Mouse (Mus musculus): ENCODE measurements at regions not wholly inside any gene's neighbourhood (a gene's known extent, or its start where the extent isn't known, plus 50 kb on each side); places are given as distances from the start of the nearest gene placed in this dataset.
A peak's percentile ranks its signal among the peaks of the same experiment; 100 is the strongest.

GRCm38 (mm10) chr13:83728421-83729010, 224.7 kb downstream of the Mef2c start:
- Histone ChIP-seq H3K4me1 (ENCODE audit: control insufficient read depth, insufficient read depth, low read length) (no peaks in the 10 kb centered on the region), H3K9me3 (replicated peaks; ENCODE audit: control insufficient read depth, low read length, poor library complexity, severe bottlenecking) (no peaks in the 10 kb centered on the region), H3K27ac (ENCODE audit: low read length) (peak overlapping the region; percentile 100), H3K4me2 (ENCODE audit: low read length) (peak overlapping the region; percentile 71), H3K4me3 (ENCODE audit: low read depth, low read length) (peak overlapping the region; percentile 70), H3K27me3 (ENCODE audit: control insufficient read depth, insufficient read depth, low read depth, low read length) (no peaks in the 10 kb centered on the region), H3K9ac (ENCODE audit: low read depth, low read length) (peak overlapping the region; percentile 88), H3K36me3 (ENCODE audit: control insufficient read depth, insufficient read depth, low read length) (no peaks in the 10 kb centered on the region)
- WGBS: 4% methylated on average over 5 of the region's 5 CpGs
- no peak for ATAC-seq

DNA sequence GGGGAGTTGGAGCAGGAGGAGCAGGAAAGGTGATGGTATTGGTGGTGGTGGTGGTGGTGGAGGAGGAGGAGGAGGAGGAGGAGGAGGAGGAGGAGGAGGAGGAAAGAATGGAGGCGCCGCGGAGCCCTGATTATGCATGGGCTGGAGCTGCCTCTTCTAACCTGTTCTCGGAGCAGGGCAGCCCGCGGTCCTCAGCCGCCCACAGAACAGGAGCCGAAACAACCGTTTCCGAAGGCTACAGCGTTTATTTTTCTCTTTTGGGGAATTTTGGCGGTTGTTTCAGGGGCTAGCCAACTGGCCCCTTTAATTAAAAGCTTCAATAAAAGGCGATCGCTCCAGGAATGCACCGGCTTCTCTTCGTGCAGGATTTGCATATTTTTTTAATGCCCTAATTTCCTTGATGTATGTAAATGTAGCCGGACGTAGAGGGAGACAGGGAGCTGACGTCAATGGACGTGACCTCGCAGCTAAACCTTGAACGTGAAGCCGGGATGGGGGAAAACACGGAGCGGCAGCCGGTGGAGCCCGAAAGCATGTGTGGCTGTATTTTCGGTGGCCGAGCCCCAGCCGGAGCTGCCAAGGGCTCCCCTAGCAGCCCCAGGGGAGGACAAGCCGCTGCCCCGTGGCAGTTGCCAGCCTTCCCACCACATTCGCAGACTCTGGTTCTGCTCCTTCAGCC, 225.6 kb downstream of the Mef2c start:
- Histone ChIP-seq H3K27ac (ENCODE audit: low read length) (peak overlapping the region; percentile 100), H3K27me3 (ENCODE audit: control insufficient read depth, insufficient read depth, low read depth, low read length) (no peaks in the 10 kb centered on the region), H3K9me3 (replicated peaks; ENCODE audit: control insufficient read depth, low read length, poor library complexity, severe bottlenecking) (no peaks in the 10 kb centered on the region), H3K9ac (ENCODE audit: low read depth, low read length) (peak overlapping the region; percentile 100), H3K36me3 (ENCODE audit: control insufficient read depth, insufficient read depth, low read length) (no peaks in the 10 kb centered on the region), H3K4me3 (ENCODE audit: low read depth, low read length) (peak overlapping the region; percentile 70), H3K4me1 (ENCODE audit: control insufficient read depth, insufficient read depth, low read length) (no peaks in the 10 kb centered on the region), H3K4me2 (ENCODE audit: low read length) (peak overlapping the region; percentile 67)
- peak; percentile 33 for ATAC-seq
- WGBS: under 1% methylated on average over 33 of the region's 33 CpGs

GRCm38 (mm10) chr13:83730155-83730712, 226.4 kb downstream of the Mef2c start:
- Histone ChIP-seq H3K4me2 (ENCODE audit: low read length) (peak overlapping the region; percentile 67), H3K27ac (ENCODE audit: low read length) (peak overlapping the region; percentile 100), H3K4me1 (ENCODE audit: control insufficient read depth, insufficient read depth, low read length) (no peaks in the 10 kb centered on the region), H3K9ac (ENCODE audit: low read depth, low read length) (peak overlapping the region; percentile 100), H3K4me3 (ENCODE audit: low read depth, low read length) (peak overlapping the region; percentile 70), H3K9me3 (replicated peaks; ENCODE audit: control insufficient read depth, low read length, poor library complexity, severe bottlenecking) (no peaks in the 10 kb centered on the region), H3K36me3 (ENCODE audit: control insufficient read depth, insufficient read depth, low read length) (no peaks in the 10 kb centered on the region), H3K27me3 (ENCODE audit: control insufficient read depth, insufficient read depth, low read depth, low read length) (no peaks in the 10 kb centered on the region)
- WGBS: 0% methylated on average over 16 of the region's 16 CpGs
- peak; percentile 5 for ATAC-seq

GRCm38 (mm10) chr13:83730713-83731480, 227.1 kb downstream of the Mef2c start:
- no peaks in the 10 kb centered on the region for H3K36me3 ChIP-seq (ENCODE audit: control insufficient read depth, insufficient read depth, low read length)
- WGBS: under 1% methylated on average over 64 of the region's 91 CpGs
- H3K9me3 ChIP-seq (replicated peaks; ENCODE audit: control insufficient read depth, low read length, poor library complexity, severe bottlenecking): no peaks in the 10 kb centered on the region
- peak overlapping the region; percentile 67 for H3K4me2 ChIP-seq (ENCODE audit: low read length)
- peak overlapping the region; percentile 100 for H3K27ac ChIP-seq (ENCODE audit: low read length)
- H3K27me3 ChIP-seq (ENCODE audit: control insufficient read depth, insufficient read depth, low read depth, low read length): no peaks in the 10 kb centered on the region
- peak overlapping the region; percentile 100 for H3K9ac ChIP-seq (ENCODE audit: low read depth, low read length)
- no peaks in the 10 kb centered on the region for H3K4me1 ChIP-seq (ENCODE audit: control insufficient read depth, insufficient read depth, low read length)
- ATAC-seq: peak; percentile 78
- H3K4me3 ChIP-seq (ENCODE audit: low read depth, low read length): peak overlapping the region; percentile 70

DNA sequence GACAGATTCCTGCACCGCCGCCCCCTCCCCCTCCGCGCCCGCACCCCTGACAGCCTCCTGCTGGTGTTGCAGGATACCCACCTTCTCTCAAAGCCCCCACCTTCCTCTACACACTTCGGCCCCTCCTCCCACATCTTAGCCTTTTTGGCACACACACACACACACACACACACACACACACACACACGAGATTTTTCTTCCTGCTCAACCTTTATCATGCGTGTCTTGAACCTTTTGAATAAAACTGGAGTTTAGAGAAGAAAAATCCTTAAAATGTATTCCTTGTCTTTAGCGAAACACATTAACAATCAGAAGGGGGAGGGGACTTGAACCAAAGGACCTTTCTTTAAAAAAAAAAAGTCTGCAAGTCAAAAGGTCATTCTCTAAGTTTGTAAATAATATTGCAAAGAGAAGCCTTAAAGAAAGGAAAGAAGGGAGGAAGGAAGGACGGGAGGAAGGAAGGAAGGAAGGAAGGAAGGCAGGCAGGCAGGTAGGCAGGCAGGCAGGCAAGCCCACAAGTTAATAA, 227.7 kb downstream of the Mef2c start:
- no peaks in the 10 kb centered on the region for H3K36me3 ChIP-seq (ENCODE audit: control insufficient read depth, insufficient read depth, low read length)
- H3K4me2 ChIP-seq (ENCODE audit: low read length): peak overlapping the region; percentile 67
- H3K27me3 ChIP-seq (ENCODE audit: control insufficient read depth, insufficient read depth, low read depth, low read length): no peaks in the 10 kb centered on the region
- ATAC-seq: no peak
- under 1% methylated on average over 9 of the region's 10 CpGs for WGBS
- peak overlapping the region; percentile 70 for H3K4me3 ChIP-seq (ENCODE audit: low read depth, low read length)
- no peaks in the 10 kb centered on the region for H3K9me3 ChIP-seq (replicated peaks; ENCODE audit: control insufficient read depth, low read length, poor library complexity, severe bottlenecking)
- H3K4me1 ChIP-seq (ENCODE audit: control insufficient read depth, insufficient read depth, low read length): no peaks in the 10 kb centered on the region
- peak overlapping the region; percentile 100 for H3K9ac ChIP-seq (ENCODE audit: low read depth, low read length)
- H3K27ac ChIP-seq (ENCODE audit: low read length): peak overlapping the region; percentile 100

DNA sequence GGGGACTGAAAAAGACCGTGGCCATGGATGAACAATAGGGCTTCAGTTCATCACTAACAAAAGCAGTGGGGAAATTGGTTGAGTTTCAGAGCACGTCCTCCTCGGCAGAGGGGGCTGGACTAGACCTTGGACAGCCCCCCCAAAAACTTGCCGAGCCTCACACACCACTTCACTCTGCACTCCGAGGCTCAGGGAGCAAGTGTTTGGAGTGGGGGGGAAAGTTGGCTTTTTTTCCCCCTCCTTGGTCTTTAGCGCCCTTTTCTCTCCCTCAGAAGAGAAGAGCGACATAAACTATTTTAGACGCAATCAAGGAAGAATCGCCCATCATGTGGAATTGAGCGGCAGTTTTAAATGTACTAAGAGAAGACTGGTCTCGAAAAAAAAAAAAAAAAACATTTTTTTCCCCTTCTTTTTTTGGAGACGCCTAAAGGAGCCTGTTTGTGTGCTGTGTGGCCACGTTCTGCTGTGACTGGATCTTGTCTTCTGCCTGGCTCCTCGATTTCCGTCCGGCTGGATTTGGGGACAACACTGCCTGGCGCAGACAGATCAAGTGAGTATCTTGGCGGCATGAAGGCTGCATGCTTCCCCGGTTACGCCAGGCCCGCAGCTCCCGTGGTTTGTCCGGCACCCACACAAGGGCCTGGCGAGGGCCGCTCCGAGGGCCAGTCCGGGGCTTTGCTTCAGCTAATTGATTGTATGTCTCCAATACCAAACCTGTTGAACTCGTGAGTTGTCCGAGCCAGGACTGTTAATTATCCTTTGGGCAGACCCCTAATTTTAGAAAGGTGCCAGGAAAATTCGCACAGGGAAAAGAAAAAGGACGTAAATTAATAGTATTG, 228.7 kb downstream of the Mef2c start:
- under 1% methylated on average over 30 of the region's 31 CpGs for WGBS
- Histone ChIP-seq H3K4me3 (ENCODE audit: low read depth, low read length) (peak overlapping the region; percentile 70), H3K4me2 (ENCODE audit: low read length) (peak overlapping the region; percentile 67), H3K27ac (ENCODE audit: low read length) (peak overlapping the region; percentile 100), H3K9ac (ENCODE audit: low read depth, low read length) (peak overlapping the region; percentile 100), H3K4me1 (ENCODE audit: control insufficient read depth, insufficient read depth, low read length) (no peaks in the 10 kb centered on the region), H3K36me3 (ENCODE audit: control insufficient read depth, insufficient read depth, low read length) (no peaks in the 10 kb centered on the region), H3K9me3 (replicated peaks; ENCODE audit: control insufficient read depth, low read length, poor library complexity, severe bottlenecking) (no peaks in the 10 kb centered on the region), H3K27me3 (ENCODE audit: control insufficient read depth, insufficient read depth, low read depth, low read length) (no peaks in the 10 kb centered on the region)
- ATAC-seq: peak; percentile 16

- Histone ChIP-seq H3K27ac (ENCODE audit: low read length) (peak overlapping the region; percentile 100), H3K9ac (ENCODE audit: low read depth, low read length) (peak overlapping the region; percentile 100), H3K4me2 (ENCODE audit: low read length) (peak overlapping the region; percentile 67), H3K4me3 (ENCODE audit: low read depth, low read length) (peak overlapping the region; percentile 70), H3K9me3 (replicated peaks; ENCODE audit: control insufficient read depth, low read length, poor library complexity, severe bottlenecking) (no peaks in the 10 kb centered on the region), H3K36me3 (ENCODE audit: control insufficient read depth, insufficient read depth, low read length) (no peaks in the 10 kb centered on the region), H3K27me3 (ENCODE audit: control insufficient read depth, insufficient read depth, low read depth, low read length) (no peaks in the 10 kb centered on the region), H3K4me1 (ENCODE audit: control insufficient read depth, insufficient read depth, low read length) (no peaks in the 10 kb centered on the region)
- ATAC-seq: no peak
- under 1% methylated on average over 24 of the region's 24 CpGs for WGBS
Measured at GRCm38 (mm10) chr13:83733231-83733990, 229.6 kb downstream of the Mef2c start.

Measured in midbrain, embryonic 16.5 days (tissue).